Mouse (Mus musculus): ENCODE measurements around the gene Styxl1. TPM values are rescaled to one million over a fixed set of nuclear protein-coding genes. Genes with fewer than 3 reads are reported as not detected.

Styxl1 gene
- total RNA-seq, 2 experiments from 2014 or later: 0.40 TPM; not detected in 1

DNA sequence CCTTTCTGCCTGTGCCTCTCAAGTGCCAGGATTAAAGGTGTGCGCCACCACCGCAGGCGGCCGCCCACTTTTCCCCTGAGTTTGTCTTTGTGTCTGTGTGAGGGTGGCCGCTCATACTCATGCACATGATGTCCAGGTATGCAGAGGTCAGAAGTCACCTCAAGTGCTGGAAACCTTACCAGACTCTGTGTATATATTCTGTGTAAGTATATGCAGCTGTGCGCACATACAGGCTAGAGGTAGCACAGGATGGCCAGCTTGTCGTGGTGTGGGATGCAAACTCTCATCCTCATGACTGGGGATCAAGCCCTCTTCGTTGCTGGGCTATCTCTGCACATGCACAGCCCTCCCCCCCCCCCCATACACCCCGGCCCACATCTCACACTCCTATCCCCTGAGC is 50.3 kb downstream of the Styxl1 start:
- no peak for DNase-seq (ENCODE audit: extremely low spot score in 1 of 2, low spot score in 1 of 2)

- no peak for DNase-seq (ENCODE audit: extremely low spot score in 1 of 2, low spot score in 1 of 2)
These were observed 51.4 kb downstream of the Styxl1 start for GRCm38 (mm10) chr5:135726641-135727346.

GRCm38 (mm10) chr5:135725991-135726390 is 52.2 kb downstream of the Styxl1 start:
- DNase-seq (ENCODE audit: extremely low spot score in 1 of 2, low spot score in 1 of 2): no peak

- DNase-seq (ENCODE audit: extremely low spot score in 1 of 2, low spot score in 1 of 2): no peak
These were observed 52.8 kb downstream of the Styxl1 start for GRCm38 (mm10) chr5:135725391-135725841.

DNA sequence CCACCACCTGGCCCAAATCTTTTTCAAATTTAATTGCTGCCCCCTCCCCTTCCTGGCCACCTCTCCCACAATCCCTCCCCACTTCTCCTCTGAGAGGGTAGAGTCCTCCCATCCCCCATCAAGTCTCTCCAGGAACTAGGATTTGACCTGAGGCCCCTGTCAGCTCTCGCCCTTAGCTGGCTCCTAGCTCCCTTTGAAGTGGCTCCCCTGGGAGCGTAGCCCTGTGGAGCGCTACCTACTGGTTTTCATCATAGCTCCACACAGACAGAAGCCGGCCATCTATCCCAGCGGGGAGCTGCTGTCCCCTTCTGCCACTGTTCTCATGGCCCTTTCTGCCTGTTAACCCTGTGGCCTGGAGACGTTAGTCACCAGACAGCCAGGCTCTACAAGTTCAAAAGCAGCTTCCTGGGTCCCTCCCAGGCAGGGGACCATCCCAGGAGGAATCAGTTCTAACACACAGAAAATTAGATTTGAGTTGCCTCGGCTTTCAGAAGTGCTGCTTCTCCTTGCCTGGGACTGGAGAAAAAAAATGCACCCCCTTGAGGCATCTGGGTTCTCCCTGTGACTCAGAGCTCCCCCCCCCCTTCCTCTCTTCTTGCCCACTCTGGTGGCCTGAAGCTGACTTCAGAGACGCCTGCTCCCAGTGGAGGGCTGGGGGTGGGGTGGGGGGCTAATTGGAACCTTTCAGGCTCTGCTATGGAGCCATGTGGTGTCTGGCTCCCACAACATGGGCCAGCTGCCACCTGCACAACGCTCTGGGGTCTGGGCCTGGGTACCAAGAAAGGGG is 53.5 kb downstream of the Styxl1 start:
- DNase-seq (ENCODE audit: extremely low spot score in 1 of 2, low spot score in 1 of 2): no peak

DNA sequence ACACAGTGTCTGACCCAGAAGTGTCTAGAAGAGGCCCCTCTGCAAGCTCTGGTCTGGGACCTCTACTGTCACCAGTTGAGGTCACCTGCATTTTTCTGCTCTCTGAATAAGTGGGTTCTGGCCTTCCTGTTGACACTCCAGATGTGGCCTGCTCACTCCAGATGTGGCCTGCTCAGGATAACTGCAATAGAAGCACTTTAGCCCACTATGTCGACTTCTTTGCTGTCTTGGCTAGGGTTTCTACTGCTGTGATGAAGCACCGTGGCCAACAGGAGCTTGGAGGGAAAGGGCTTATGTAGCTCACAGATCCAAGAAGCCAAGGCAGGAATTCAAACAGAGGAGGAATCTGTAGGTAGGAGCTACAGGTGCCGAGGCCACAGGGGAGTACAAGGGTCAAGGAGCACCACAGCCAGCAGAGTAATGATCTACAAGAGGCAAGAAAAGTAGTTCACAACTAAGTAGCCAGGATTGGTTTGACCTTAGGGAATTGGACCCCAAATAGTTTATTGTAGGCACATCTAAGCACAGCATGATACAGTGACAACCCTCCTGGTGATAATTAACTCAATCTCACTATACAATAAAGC is 54.9 kb downstream of the Styxl1 start:
- DNase-seq (ENCODE audit: extremely low spot score in 1 of 2, low spot score in 1 of 2): no peak

- DNase-seq (ENCODE audit: extremely low spot score in 1 of 2, low spot score in 1 of 2): peak in 1 of 2 experiments; percentile 43
These were observed 56.1 kb downstream of the Styxl1 start for GRCm38 (mm10) chr5:135722121-135722520.

DNA sequence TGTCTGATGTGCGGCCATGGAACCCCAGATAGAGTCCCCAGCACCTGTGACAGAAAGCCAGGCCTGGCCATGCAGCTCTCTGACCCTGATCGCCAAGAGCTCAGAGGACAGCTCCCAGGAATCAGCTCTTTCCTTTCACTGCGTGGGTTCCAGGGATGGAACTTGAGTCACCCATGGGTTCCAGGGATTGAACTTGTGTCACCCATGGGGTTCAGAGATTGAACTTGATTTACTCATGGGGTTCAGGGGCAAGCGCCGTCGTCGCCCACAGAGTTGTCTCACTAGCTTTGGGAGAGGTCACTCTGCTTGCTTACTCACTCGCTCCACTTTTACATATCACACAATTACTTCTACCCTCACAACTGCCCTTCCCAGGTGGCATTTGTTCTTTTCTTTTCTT is 57.1 kb downstream of the Styxl1 start:
- DNase-seq (ENCODE audit: extremely low spot score in 1 of 2, low spot score in 1 of 2): no peak

DNA sequence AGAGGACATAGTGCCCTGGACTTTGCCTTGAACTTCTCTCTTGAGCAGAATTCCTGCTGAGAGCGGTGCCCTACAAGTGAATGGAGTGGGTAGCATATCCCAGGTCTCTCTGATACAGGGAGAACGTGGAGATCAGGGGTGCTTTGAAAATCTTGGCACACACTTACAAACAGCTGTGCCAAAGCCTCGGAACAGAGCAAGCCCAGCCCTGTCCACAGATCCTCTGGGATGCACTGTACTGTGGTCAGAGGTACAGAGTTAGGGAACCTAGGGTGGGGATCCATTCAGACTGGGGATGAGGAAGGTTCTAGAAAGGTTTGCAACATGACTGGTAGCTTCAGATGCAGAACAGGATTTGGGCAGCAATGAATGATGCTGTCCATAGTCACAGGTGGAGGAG is 58.1 kb downstream of the Styxl1 start:
- DNase-seq (ENCODE audit: extremely low spot score in 1 of 2, low spot score in 1 of 2): no peak

GRCm38 (mm10) chr5:135719586-135720120 is 58.5 kb downstream of the Styxl1 start:
- DNase-seq (ENCODE audit: extremely low spot score in 1 of 2, low spot score in 1 of 2): no peak

- no peak for DNase-seq (ENCODE audit: extremely low spot score in 1 of 2, low spot score in 1 of 2)
These were observed 62.6 kb downstream of the Styxl1 start for GRCm38 (mm10) chr5:135715624-135716023.

GRCm38 (mm10) chr5:135713441-135714218 is 64.6 kb downstream of the Styxl1 start:
- peak in 1 of 2 experiments; percentile 35 for DNase-seq (ENCODE audit: extremely low spot score in 1 of 2, low spot score in 1 of 2)

- DNase-seq (ENCODE audit: extremely low spot score in 1 of 2, low spot score in 1 of 2): no peak
These were observed 65.4 kb downstream of the Styxl1 start for GRCm38 (mm10) chr5:135712803-135713202.

GRCm38 (mm10) chr5:135711582-135712355 is 66.4 kb downstream of the Styxl1 start:
- DNase-seq (ENCODE audit: extremely low spot score in 1 of 2, low spot score in 1 of 2): no peak

DNA sequence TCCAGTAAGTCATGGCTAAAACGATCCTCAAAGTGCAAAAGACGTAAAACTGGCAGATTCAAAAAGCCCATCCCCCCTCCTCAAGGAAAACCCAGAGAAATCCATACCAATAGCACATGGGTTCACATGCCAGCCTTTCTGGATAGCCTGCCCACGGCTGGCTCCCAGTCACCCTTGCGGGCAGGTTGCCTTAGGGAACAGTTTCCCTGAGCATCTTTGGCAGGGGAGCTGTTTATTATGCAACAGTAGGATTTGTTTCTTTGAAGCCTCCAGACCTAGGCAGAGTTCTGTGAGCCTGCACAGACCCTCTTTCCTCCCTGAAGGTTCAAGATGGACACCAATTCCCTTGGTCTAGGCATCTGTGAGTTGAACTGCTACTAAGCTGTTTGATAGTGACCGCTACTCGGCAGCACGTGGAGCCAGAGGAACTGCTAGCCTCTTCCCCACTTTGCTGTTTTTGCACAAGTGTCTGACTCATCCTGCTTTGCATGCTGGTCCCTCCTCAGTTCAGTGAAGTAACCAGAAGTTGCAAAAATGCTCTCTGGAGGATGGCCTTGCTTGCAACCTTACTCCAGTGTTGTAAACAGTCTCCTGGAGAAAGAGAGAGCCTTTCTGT is 67.5 kb downstream of the Styxl1 start:
- no peak for DNase-seq (ENCODE audit: extremely low spot score in 1 of 2, low spot score in 1 of 2)

DNA sequence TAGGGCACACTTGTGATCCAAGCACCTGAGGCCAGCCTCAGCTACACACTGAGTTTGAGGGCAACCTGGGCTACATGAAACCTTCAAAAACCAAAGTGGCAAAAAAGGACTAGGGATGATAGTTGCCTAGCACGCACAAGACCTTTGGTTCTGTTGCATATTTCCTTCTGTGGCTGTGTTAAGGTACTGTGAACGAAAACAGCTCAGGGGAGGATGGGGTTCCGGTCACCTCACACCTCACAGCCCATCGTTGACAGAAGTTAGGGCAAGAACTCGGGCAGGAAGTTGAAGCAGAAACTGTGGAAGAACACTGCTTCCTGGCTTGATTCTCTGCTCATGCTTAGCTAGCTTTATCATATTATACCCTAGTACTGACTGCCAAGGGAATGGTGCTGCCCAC is 68.5 kb downstream of the Styxl1 start:
- DNase-seq (ENCODE audit: extremely low spot score in 1 of 2, low spot score in 1 of 2): no peak

- DNase-seq (ENCODE audit: extremely low spot score in 1 of 2, low spot score in 1 of 2): no peak
These were observed 70.3 kb downstream of the Styxl1 start for GRCm38 (mm10) chr5:135707855-135708254.

DNA sequence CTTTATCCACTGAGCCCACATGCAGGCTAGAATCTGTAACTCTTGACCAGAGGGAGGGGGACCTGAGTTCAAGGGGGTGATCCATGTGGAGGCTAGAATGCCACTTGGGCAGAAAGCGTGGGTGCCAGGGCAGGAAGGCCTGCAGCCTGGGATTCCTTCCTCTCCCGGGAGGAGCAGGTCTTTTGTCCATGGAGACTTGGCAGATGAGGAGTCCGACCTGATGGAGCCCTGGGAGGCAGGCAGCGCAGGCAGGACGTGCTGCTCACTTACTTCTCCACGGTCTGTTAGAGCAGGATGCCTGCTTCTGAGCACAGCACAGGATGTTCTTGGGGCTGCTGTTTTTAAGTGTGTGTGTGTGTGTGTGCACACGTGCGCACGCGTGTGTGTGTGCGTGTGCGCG is 71.1 kb downstream of the Styxl1 start:
- DNase-seq (ENCODE audit: extremely low spot score in 1 of 2, low spot score in 1 of 2): no peak

- no peak for DNase-seq (ENCODE audit: extremely low spot score in 1 of 2, low spot score in 1 of 2)
These were observed 72.8 kb downstream of the Styxl1 start for GRCm38 (mm10) chr5:135705383-135705782.

Data from layer of hippocampus, postnatal 25 days (tissue).